Mouse (Mus musculus) forebrain, embryonic 10.5 days (tissue): ENCODE results near the gene Copg2. TPM values are rescaled to one million over a fixed set of nuclear protein-coding genes. Genes with fewer than 3 reads are reported as not detected.

ENCODE experiments used
- microRNA counts: library from miRNA; unstranded; fragments of <30 nt; microRNA quantifications from one replicate; lab custom pipeline; 2017
- microRNA-seq: library from miRNA; unstranded; fragments of <30 nt; microRNA quantifications from one replicate; pipeline ENCODE4, GENCODE M21; 2017
- polyA plus RNA-seq: library from polyadenylated mRNA; unstranded; fragments of >200 nt; fragmentation: Nextera tagmentation; extraction: Ambion mirVana; gene quantifications from 2 replicates; pipeline ENCODE4 v1.2.1, GENCODE M21; 2016

The Copg2 gene
- polyA plus RNA-seq, 1 experiment from 2014 or later = 31.0 TPM

MicroRNAs encoded within 50 kb of the gene (microRNA counts, 519-probe panel; counts per million panel counts)
- microRNA mmu-miR-335-3p (lab: Ali Mortazavi, UCI) (5,517 counts per million, percentile 88 among the panel's probes with 10 or more counts), microRNA mmu-miR-335-5p (lab: Ali Mortazavi, UCI) (8,374 counts per million, percentile 98 among the panel's probes with 10 or more counts)

Small RNAs within 50 kb of the gene (microRNA-seq; reads per million reads assigned to microRNA genes)
- 162,620 reads per million, percentile 100 among the genes with 10 or more reads in this experiment for gene Mir335

Other genes starting within 250 kb of the Copg2 start
- gene Cep41, start 203.0 kb downstream of the Copg2 start, polyA plus RNA-seq = 15.9 and 22.1 TPM in 2 replicates
- gene Mest, start 173.2 kb downstream of the Copg2 start, polyA plus RNA-seq = 2,195 and 2,268 TPM in 2 replicates
- gene Tsga13, start 18.8 kb upstream of the Copg2 start, polyA plus RNA-seq = 0.17 TPM in 1 of 2 replicates, not detected in the other
- 0.51 and 0.54 TPM in 2 replicates for gene Klf14, start 62.3 kb upstream of the Copg2 start, polyA plus RNA-seq